ENCODE assay signal across 8 mouse cellular contexts in the genomic region with DNA sequence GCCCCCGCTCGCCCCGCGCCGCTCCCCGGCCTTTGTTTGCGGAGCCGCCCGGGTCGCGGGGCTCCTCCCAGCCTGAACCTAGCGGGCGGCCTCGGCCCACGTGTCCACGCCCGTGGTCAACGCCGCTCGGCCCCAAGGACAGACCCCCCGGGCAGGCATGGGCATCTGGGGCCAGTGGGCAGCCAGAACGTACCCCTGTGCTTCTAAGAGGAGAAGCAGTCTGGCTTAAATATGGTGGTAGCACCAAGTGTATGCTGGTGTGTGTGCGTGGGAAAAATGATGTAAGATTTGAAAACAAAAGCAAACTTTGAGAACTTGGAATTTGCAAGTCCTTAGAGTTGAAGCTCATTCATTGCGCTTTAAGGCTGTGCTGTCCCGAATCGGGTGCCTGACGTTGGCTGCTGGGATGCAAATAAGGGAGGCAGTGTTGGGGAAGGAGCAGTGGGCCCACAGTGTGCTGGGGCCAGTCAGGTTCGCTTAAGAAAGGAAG. TPM values are rescaled to one million over a fixed set of nuclear protein-coding genes. Genes with fewer than 3 reads are reported as not detected.
DNase-seq lines count a peak whose midpoint lies in the region; ATAC-seq and TF ChIP-seq lines count a peak whose summit lies in the region.

No protein-coding gene starts in this region.

- peaks cover 40% of the 10 kb centered on the region for H3K79me2 ChIP-seq in MEL (ENCODE audit: control insufficient read depth, insufficient read depth, low read length, poor library complexity)

- TF ChIP-seq POLR2A in MEL (IDR thresholded peaks at IDR 0.05; ENCODE audit: control insufficient read depth in 1 of 2, insufficient read depth in 1 of 2, low read depth in 1 of 2, low read length in 2 of 2, poor library complexity in 1 of 2), result no peak

- 1% methylated on average over 28 of the region's 28 CpGs for WGBS in kidney, embryonic 15.5 days
- WGBS in embryonic facial prominence, embryonic 15.5 days, result under 1% methylated on average over 28 of the region's 28 CpGs
- under 1% methylated on average over 26 of the region's 28 CpGs for WGBS in kidney, embryonic 16.5 days

- no peaks in the 10 kb centered on the region for H3K9me3 ChIP-seq in kidney, embryonic 15.5 days (replicated peaks)
- H3K9me3 ChIP-seq in MEL (replicated peaks; ENCODE audit: insufficient read depth, low read length), result no peaks in the 10 kb centered on the region
- no peaks in the 10 kb centered on the region for H3K9me3 ChIP-seq in embryonic facial prominence, embryonic 15.5 days (replicated peaks)
- no peaks in the 10 kb centered on the region for H3K9me3 ChIP-seq in kidney, embryonic 16.5 days (ENCODE audit: low read length)

- peak overlapping the region; percentile 79 for H3K4me2 ChIP-seq in kidney, embryonic 15.5 days
- H3K4me2 ChIP-seq in embryonic facial prominence, embryonic 15.5 days (replicated peaks), result peak overlapping the region; percentile 71
- peak overlapping the region; percentile 70 for H3K4me2 ChIP-seq in kidney, embryonic 16.5 days (replicated peaks; ENCODE audit: low read depth, low read length)

- H3K27me3 ChIP-seq in kidney, embryonic 15.5 days, result no peaks in the 10 kb centered on the region
- H3K27me3 ChIP-seq in MEL (ENCODE audit: control insufficient read depth in 1 of 2, insufficient read depth in 2 of 2, low read length in 2 of 2), result no peaks in the 10 kb centered on the region
- no peaks in the 10 kb centered on the region for H3K27me3 ChIP-seq in embryonic facial prominence, embryonic 15.5 days
- no peaks in the 10 kb centered on the region for H3K27me3 ChIP-seq in kidney, embryonic 16.5 days (ENCODE audit: insufficient read depth, low read length)

- peaks cover 25% of the 10 kb centered on the region for H3K4me1 ChIP-seq in kidney, embryonic 15.5 days
- H3K4me1 ChIP-seq in MEL (ENCODE audit: control insufficient read depth in 1 of 2, insufficient read depth in 2 of 2, low read length in 2 of 2), result peaks cover 14 to 51% of the 10 kb centered on the region in 2 experiments
- peaks cover 15% of the 10 kb centered on the region for H3K4me1 ChIP-seq in embryonic facial prominence, embryonic 15.5 days
- H3K4me1 ChIP-seq in kidney, embryonic 16.5 days (ENCODE audit: insufficient read depth, low read length), result peaks cover 28% of the 10 kb centered on the region

- TF ChIP-seq CTCF in MEL (IDR thresholded peaks at IDR 0.05 in 2 of 3, conservative IDR thresholded peaks at IDR 0.05 in 1 of 3; ENCODE audit: control insufficient read depth in 1 of 3, insufficient read depth in 1 of 3, low read depth in 2 of 3, low read length in 3 of 3, poor library complexity in 1 of 3, severe bottlenecking in 1 of 3), result no peak

- H3K4me3 ChIP-seq in kidney, embryonic 15.5 days (replicated peaks), result peak overlapping the region; percentile 98
- H3K4me3 ChIP-seq in MEL (ENCODE audit: control insufficient read depth in 1 of 2, insufficient read depth in 1 of 2, low read depth in 2 of 2, low read length in 2 of 2), result peak overlapping the region; percentile 99
- H3K4me3 ChIP-seq in embryonic facial prominence, embryonic 15.5 days (replicated peaks), result peak overlapping the region; percentile 72
- H3K4me3 ChIP-seq in kidney, embryonic 16.5 days (ENCODE audit: low read length), result peak overlapping the region; percentile 89

- DNase-seq in kidney, adult 18-20 months, result no peak
- peak; percentile 76 for DNase-seq in MEL (ENCODE audit: low read depth, low spot score)
- peak; percentile 50 for DNase-seq in mesoderm, embryonic 11.5 days (ENCODE audit: low read depth, low spot score)
- DNase-seq in thymus, postnatal 4 days, result peak; percentile 32
- DNase-seq in adrenal gland, adult (ENCODE audit: inconsistent age in 2 of 2, low spot score in 1 of 2), result no peak

- H3K9ac ChIP-seq in kidney, embryonic 15.5 days, result peak overlapping the region; percentile 94
- H3K9ac ChIP-seq in MEL (ENCODE audit: control insufficient read depth, low read depth, low read length, poor library complexity, severe bottlenecking), result peak overlapping the region; percentile 97
- peak overlapping the region; percentile 70 for H3K9ac ChIP-seq in embryonic facial prominence, embryonic 15.5 days
- peak overlapping the region; percentile 90 for H3K9ac ChIP-seq in kidney, embryonic 16.5 days (replicated peaks; ENCODE audit: low read length)

- peak overlapping the region; percentile 86 for H3K27ac ChIP-seq in kidney, embryonic 15.5 days
- peak overlapping the region; percentile 82 for H3K27ac ChIP-seq in MEL (ENCODE audit: control insufficient read depth, low read depth, low read length)
- H3K27ac ChIP-seq in embryonic facial prominence, embryonic 15.5 days (replicated peaks), result peak overlapping the region; percentile 79
- H3K27ac ChIP-seq in kidney, embryonic 16.5 days (ENCODE audit: low read length), result peak overlapping the region; percentile 81

- peak; percentile 71 for ATAC-seq in kidney, embryonic 15.5 days (replicated peaks; ENCODE audit: low FRiP score)
- 0 out of 2 replicates have a peak, but pooled peaks have one; percentile 45 for ATAC-seq in embryonic facial prominence, embryonic 15.5 days (ENCODE audit: insufficient number of reproducible peaks, low FRiP score, low TSS enrichment, low read depth)
- ATAC-seq in kidney, embryonic 16.5 days (ENCODE audit: low FRiP score, low TSS enrichment), result peak; percentile 72

- no peak for TF ChIP-seq EP300 in MEL (IDR thresholded peaks at IDR 0.05; ENCODE audit: low read depth in 1 of 2, low read length in 2 of 2)

- peaks cover 6% of the 10 kb centered on the region for H3K36me3 ChIP-seq in kidney, embryonic 15.5 days
- peaks cover 1 to 52% of the 10 kb centered on the region in 2 experiments; a peak in 3 of 4 replicates for H3K36me3 ChIP-seq in MEL (ENCODE audit: control insufficient read depth in 1 of 2, insufficient read depth in 2 of 2, low read length in 2 of 2)
- no peaks in the 10 kb centered on the region for H3K36me3 ChIP-seq in embryonic facial prominence, embryonic 15.5 days
- no peaks in the 10 kb centered on the region; the same call in 1 of the 2 replicates for H3K36me3 ChIP-seq in kidney, embryonic 16.5 days (ENCODE audit: insufficient read depth, low read length)

- TF ChIP-seq RAD21 in MEL (IDR thresholded peaks at IDR 0.05; ENCODE audit: low read depth, low read length), result no peak

TF ChIP-seq in MEL, 35 proteins besides CTCF, POLR2A, EP300 and RAD21:
- TF ChIP-seq POLR2AphosphoS2 (IDR thresholded peaks at IDR 0.05; ENCODE audit: low read length) (no peak), MYC (IDR thresholded peaks at IDR 0.05; ENCODE audit: low read depth, low read length) (peak; percentile 29; the same call in 1 of the 2 replicates), MXI1 (IDR thresholded peaks at IDR 0.05; ENCODE audit: low read depth, low read length) (0 out of 2 replicates have a peak, but pooled peaks have one; percentile 54), CHD1 (IDR thresholded peaks at IDR 0.05; ENCODE audit: low read depth, low read length) (no peak), MEF2A (IDR thresholded peaks at IDR 0.05; ENCODE audit: extremely low read depth, insufficient replicate concordance, low read depth, low read length, poor library complexity, severe bottlenecking) (no peak), E2F4 (IDR thresholded peaks at IDR 0.05; ENCODE audit: borderline replicate concordance, low read depth, low read length) (no peak), ZNF384 (IDR thresholded peaks at IDR 0.05; ENCODE audit: low read depth, low read length) (no peak), ZC3H11A (IDR thresholded peaks at IDR 0.05; ENCODE audit: low read depth, low read length) (no peak), USF2 (IDR thresholded peaks at IDR 0.05; ENCODE audit: borderline replicate concordance in 1 of 2, insufficient read depth in 1 of 2, low read depth in 1 of 2, low read length in 2 of 2) (no peak), SMC3 (IDR thresholded peaks at IDR 0.05; ENCODE audit: low read depth, low read length) (no peak), ELF1 (IDR thresholded peaks at IDR 0.05; ENCODE audit: low read depth, low read length) (no peak), HCFC1 (IDR thresholded peaks at IDR 0.05; ENCODE audit: low read depth, low read length) (no peak), TCF12 (IDR thresholded peaks at IDR 0.05; ENCODE audit: low read depth, low read length) (no peak), ETS1 (IDR thresholded peaks at IDR 0.05; ENCODE audit: low read depth, low read length) (no peak), MAZ (IDR thresholded peaks at IDR 0.05; ENCODE audit: low read depth, low read length) (no peak), POLR2AphosphoS5 (IDR thresholded peaks at IDR 0.05; ENCODE audit: borderline replicate concordance, low read depth, low read length) (no peak), BHLHE40 (IDR thresholded peaks at IDR 0.05; ENCODE audit: borderline replicate concordance, low read depth, low read length) (no peak), GABPA (IDR thresholded peaks at IDR 0.05; ENCODE audit: low read depth, low read length) (no peak), SIN3A (IDR thresholded peaks at IDR 0.05; ENCODE audit: low read length) (peak; percentile 23; the same call in 1 of the 2 replicates), TBP (IDR thresholded peaks at IDR 0.05; ENCODE audit: low read depth, low read length) (no peak), MAX (IDR thresholded peaks at IDR 0.05; ENCODE audit: low read length) (peak; percentile 41; the same call in 1 of the 2 replicates), NRF1 (IDR thresholded peaks at IDR 0.05; ENCODE audit: insufficient read depth, low read depth, low read length, poor library complexity, severe bottlenecking) (no peak), ZMIZ1 (IDR thresholded peaks at IDR 0.05; ENCODE audit: low read depth, low read length) (no peak)

RNA-seq across cellular contexts. Expression of gene Prep, which starts 0.5 kb away (rescaled TPM):
- polyA plus RNA-seq in kidney, embryonic 15.5 days (2015; fragmentation: Nextera tagmentation; extraction: Ambion mirVana), result 24.8 and 25.5 TPM in 2 replicates
- 12.0 and 12.3 TPM in 2 replicates for total RNA-seq in MEL (2012; rRNA removed)
- polyA plus RNA-seq in MEL (2012; ENCODE audit: insufficient read depth in 1 of 2, insufficient read length in 2 of 2, low read depth in 1 of 2, low replicate concordance in 2 of 2, missing spikeins in 1 of 2), result 10 to 100 TPM in 1 of 2 experiments, not detected in 1; 24.4 TPM
- 20.2 and 20.4 TPM in 2 replicates for polyA plus RNA-seq in embryonic facial prominence, embryonic 15.5 days (2015; fragmentation: Nextera tagmentation; extraction: Ambion mirVana)
- polyA plus RNA-seq in kidney, embryonic 16.5 days (2015; fragmentation: Nextera tagmentation; extraction: Ambion mirVana), result 26.6 and 26.7 TPM in 2 replicates

Comparison
In these comparisons a context has a peak if more than half of its experiments do, and no peak if none do; other contexts are left out.
1. DNase-seq: peak in MEL (single experiment), mesoderm, embryonic 11.5 days (single experiment) and thymus, postnatal 4 days (single experiment); none in kidney, adult 18-20 months (single experiment) and adrenal gland, adult (0 of 2).
2. Peak in every context shown above with its lines, with median percentiles within 50 percentile points of each other: ATAC-seq, H3K27ac ChIP-seq, H3K4me2 ChIP-seq, H3K4me3 ChIP-seq and H3K9ac ChIP-seq.